Mouse (Mus musculus) embryo, embryonic 10.5 days (tissue): ENCODE measurements around the gene Chtf18.
"Not testable (repeated sequence)": the region's sequence is repeated elsewhere in the genome, so short reads cannot be mapped to it uniquely, and the experiment has no call there.

Experiments used
- DNase-seq: peaks from one replicate; pipeline ENCODE4 v3.0.0-alpha.2; 2015; ENCODE audit warnings: low spot score

The Chtf18 gene

GRCm38 (mm10) chr17:25727265-25728008 lies at the start of gene Chtf18, which contains the start of gene Rpusd1:
Gene Chtf18, minus strand, starts transcription at chr17:25727419.
Gene Rpusd1, plus strand, starts transcription at chr17:25727670.
- peak; percentile 100 for DNase-seq

DNA sequence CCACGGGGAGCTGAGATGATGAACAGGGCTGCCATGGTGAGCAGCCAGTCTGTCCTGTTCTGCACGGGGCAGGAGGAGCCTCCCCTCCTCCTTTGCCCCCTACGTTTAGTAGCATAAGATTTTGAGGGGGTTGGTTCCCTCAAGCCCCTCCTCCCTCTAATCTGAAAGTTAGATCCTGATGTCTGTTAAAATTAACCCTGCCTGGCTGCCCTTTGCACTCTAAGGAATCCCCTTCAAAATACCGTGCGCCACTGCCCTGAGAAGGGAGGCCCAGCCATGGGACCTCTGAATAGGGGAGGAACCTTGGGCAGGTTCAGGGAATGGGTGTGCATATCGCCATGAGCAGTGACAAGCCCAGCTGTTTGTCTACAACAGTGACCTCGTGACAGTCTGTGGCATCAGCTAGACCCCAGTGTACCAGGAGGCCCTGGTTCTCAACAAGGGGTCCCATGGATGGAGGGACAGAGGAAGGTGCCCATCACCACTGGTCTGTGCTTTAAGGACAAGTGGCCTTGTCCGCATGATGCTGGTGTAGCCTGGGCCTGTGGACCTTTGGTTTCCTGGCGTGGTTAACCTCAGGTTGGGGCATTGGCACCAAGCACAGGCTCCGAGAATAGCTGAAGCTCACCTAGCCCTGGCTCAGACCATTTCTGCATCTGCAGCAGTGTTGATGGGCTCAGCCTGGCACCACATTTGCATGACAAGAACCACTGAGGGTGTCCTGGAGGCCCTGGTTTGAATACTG lies 48.3 kb upstream of the Chtf18 start:
- no peak for DNase-seq

DNA sequence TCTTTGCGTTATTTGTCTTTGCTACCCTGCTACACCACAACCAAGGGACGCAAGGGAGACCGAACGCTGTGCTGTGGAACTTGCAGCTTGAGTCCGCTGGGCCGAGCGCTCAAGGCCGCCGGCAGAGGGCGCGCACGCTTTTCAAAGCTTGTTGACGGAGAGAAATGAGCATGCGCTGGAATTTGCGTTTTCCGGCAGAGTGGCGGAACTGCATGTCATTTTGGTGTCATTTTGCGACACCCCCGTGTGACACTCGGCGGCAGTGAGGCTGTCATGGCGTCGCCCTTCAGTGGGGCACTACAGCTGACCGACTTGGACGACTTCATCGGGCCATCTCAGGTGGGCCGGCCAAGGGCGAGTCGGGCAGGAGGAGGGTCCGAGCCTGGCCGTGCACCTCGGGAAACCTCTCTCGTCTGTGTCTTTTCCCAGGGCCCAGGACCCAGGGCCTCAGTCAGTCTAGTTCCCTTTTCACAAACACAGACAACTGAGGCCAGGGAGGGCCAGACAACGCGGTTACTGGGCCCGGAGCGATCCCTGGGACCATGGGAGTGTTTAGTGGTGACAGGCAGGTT lies 46.4 kb upstream of the Chtf18 start, which contains the start of gene Narfl:
TSS of gene Narfl (plus strand) at position 228 of the 572 bp plus-strand sequence.
- peak; percentile 99 for DNase-seq

GRCm38 (mm10) chr17:25769331-25769730 lies 42.1 kb upstream of the Chtf18 start:
- no peak for DNase-seq

DNA sequence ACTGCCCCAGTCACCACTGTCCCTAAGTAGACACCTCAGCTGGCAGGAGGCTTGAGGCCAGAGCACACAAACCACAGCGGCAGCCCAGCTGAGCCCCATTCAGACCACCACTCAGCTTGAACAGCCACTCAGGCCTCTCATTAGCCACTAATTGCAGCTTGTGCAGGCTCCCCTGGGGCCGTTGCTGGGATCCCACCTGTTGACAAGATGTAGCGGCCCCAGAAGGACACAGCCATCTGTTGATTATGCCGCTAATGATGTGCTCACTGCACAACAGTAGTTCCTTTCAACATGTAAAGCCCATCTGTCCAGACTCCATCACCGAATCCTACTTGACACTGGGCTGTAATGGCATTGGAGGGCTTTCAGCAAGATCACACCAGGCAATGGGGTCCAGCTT lies 38.7 kb upstream of the Chtf18 start:
- peak; percentile 57 for DNase-seq

- DNase-seq: no peak
These were observed 35.4 kb upstream of the Chtf18 start for GRCm38 (mm10) chr17:25762591-25762990.

DNA sequence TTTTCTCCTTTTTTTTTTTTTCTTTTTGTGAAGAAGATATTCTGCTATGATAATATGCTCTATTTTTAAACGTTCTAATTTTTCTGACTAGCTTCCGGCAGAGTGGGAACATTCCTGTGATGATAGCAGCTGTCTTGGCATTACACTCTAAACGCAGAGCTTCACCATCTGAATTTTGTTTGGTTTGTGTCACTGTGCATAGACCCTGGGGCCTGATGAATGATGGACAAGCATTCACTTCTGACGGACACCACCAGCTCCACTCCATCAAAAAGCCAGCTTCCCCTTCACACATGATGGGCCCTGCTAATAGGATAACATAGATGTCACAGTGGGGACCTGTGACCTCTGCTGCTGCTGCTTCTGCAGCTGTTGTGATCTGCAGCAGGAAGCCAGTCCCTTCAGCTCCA lies 34.3 kb upstream of the Chtf18 start:
- DNase-seq: peak; percentile 47

DNA sequence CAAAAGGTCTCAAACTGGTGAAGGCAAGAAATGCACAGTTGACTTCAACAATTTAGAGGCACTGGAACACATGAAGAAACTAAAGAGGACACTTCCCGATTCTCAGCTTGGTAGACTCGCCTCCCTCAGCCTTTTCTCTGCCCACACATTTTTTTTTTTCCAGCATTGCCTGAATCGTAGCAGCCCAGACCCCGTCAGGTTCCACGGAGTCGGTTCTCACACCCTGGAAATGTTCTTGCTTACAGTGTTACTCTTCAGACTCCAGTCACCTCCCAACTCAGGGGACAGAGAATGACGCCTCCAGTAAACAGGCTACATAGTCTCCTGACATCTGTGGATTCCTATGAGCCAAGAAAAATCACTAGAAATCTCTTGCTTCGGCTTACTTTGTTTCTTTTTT lies 32.9 kb upstream of the Chtf18 start:
- DNase-seq: no peak

DNA sequence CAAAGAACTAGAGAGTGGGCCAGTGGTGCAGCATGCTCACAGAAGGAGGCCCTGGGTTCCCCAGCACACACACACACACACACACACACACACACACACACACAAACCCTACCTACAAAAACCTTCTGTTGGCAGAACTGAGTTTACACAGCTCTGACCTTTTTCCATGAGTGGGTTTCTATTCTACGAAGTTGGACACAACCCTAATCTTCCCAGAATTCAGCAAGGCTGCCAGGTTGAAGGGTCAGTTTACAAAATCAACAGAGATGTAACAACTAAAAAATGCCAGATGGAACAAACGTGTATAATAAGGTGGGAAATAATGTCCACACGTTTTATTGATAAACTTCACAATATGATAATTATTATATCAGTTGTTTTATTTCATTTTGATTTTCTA lies 30.5 kb upstream of the Chtf18 start:
- DNase-seq: no peak

DNA sequence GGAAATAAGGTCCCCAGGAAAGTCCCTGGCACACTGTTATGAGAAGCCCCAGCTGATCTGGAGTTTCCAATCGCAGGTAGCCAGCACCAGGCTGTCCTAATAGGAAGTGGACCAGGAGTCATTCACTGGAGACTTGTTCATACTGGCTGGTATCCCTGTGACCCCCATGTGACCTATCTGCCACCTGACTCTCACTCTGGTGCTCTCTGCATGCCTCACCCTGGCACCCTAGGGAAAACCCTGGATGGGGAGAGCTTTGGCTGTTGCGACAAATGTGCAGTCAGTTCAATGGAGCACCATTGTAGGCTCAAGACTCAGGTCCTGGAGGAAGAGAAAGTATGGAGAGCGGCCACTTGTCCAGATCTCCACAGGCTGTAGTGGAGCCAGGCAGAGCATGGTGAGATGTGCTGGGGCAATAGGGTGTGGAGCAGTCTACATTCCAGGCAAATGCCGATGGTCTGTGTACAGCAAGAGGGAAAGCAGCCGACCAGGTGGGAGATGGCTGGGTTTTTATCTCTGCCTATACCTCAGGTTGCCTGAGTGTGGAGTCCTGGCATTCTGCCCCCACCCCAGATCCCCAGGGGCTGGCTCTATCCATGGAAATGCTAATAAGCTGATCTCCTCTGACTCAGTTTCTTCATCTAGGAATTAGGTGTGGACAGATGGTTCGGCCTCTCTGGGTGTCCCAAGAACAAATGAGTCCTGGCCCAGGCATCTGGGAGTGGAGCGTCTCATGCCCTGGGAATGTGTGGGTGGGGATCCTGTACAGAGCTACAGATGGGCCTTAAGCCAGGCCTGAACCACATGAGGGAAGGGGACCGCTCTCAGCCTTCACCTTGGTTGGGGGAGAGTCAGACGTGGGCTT lies 29.4 kb upstream of the Chtf18 start:
- DNase-seq: no peak

DNA sequence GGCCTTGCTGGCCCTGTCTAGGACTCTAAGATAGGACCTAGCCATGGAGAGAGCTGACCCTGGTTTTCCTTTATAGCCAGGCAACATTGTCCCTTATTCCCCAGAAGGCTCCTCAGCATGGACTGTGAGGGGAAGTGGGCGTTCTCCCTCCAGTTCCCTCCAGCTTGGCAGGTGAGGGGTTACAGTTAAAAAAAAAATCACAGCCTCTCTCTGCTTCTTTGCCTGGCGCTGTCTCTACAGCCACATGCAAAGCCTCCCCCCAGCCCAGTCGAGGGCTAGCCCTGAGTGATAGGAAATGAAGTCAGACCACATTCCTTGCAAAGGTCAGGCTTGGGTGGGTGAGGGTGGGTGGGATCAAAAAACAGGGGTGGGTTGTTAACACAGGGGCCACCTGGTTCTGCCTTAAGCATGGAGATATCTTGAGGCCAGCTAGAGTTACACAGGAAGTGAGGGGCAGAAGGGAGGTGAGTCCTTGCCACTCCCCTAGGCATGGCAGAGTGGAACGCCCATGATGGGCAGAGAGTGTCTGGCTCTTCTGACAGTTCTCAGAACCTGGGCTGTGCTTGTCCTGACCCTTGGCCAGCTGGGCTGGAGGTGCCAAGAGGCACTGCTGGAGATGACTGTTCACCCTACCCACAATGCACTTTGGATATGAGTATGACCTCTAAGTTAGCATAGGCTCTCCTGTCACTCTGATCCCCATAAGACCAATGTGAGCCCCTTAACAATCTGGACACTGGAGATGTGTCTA lies 28.6 kb upstream of the Chtf18 start:
- DNase-seq: peak; percentile 16

DNA sequence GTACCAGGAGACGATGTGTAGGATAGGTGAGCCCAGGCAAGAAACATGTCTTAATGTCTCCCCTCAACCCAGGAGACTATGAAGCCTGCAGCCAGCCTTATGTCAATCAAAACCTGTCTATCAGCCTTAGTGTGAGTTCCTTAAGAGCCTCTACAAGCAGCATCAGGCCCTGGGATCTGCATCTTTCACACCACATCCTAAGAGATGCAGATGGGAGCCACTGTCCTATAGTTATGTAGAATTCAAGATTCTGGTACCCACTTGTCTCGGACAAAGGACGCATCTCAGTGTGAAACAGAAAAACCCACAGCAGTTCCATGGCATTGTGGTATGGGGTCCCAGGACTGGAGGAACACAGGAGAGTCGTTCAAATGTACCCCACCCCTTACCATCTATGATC lies 27.9 kb upstream of the Chtf18 start:
- no peak for DNase-seq

- DNase-seq: no peak
These were observed 27.0 kb upstream of the Chtf18 start, which contains the start of gene Msln for GRCm38 (mm10) chr17:25754241-25754640. Gene Msln, minus strand, starts transcription at chr17:25754378.

GRCm38 (mm10) chr17:25751446-25751845 lies 24.2 kb upstream of the Chtf18 start:
- DNase-seq: no peak

GRCm38 (mm10) chr17:25749314-25749713 lies 22.1 kb upstream of the Chtf18 start:
- DNase-seq: no peak

DNA sequence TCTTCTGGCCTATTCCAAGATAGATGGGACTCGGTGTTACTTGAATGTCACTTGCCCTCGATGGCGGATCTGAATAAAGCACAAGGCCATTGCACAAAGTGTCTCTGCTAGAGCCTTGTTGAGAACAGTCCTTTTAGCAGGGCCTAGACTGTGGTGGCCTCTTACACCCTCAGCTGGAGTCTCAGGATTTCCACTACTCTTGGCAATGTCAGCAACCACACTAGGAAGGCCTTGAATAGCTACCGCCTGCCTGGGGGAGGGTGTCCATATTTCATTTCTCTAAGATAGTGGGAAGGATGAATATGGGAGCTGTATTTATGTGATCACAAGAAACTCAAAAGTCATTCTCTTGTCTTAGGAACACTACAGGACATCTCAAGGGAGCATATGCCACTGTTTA lies 21.0 kb upstream of the Chtf18 start:
- DNase-seq: no peak

DNA sequence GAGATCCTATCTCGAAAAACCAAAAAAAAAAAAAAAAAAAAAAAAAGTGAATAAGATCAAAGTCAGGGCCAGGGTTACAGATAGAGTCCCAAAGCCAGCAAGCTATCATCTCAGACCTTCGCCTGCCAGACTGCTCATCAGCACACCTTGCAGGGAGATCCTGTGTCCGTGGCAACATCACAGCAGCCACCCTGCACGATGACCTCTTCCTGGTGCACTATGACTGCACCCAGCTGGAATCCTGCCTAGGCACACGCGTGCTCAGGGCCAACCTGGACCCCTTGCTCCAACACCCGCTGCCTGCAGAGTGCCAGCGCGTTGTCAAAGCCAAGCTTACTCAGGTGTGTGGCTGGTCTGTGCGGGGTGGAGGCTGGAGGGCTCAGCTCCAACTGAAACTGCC lies 17.1 kb upstream of the Chtf18 start:
- DNase-seq: no peak

DNA sequence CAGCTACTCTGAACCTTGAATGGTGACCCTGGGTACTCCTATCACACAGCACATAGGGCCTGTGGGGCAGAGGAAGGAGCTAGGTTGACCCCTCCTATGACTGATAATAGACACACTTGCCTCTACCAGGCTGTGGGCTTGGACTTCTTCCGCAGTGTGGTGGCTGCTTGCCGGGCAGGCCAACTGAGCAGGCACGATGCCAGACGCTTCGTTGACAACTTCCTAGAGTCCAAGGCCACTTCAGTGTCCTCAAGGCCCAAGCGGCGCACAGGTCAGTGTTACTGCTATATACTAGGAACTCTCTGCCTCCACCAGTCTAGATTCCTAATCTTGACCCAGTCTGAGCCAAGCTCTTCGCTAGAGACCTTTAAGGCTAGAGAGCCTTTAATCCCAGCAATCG lies 16.6 kb upstream of the Chtf18 start:
- no peak for DNase-seq

GRCm38 (mm10) chr17:25741471-25741870 lies 14.3 kb upstream of the Chtf18 start:
- not testable (repeated sequence) for DNase-seq

DNA sequence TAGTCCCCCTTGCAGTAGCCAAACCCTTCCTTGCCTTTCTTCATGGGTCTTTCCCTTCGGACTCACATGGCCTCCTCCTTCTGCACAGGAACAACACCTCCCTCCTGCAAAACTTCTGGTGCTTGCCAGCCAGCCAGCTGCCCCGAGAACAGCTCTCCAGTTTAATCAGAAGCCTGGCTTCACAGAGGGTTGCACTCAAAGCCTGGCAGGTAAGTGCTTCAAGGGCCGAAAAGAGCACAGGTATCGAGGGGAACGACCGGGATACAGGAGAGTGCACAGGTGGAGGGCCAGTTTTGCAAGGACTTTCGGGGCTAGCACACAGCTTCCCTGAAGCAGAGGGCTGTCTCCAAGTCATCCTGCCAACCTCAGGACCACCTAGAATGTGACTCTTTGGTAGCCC lies 11.6 kb upstream of the Chtf18 start:
- no peak for DNase-seq

GRCm38 (mm10) chr17:25735745-25736144 lies 8.5 kb upstream of the Chtf18 start, which contains the start of gene Mslnl:
Gene Mslnl, plus strand, starts transcription at chr17:25736042.
- DNase-seq: no peak
